Mouse (Mus musculus) heart, embryonic 14.5 days (tissue): ENCODE results near the gene Lin7a. TPM values are rescaled to one million over a fixed set of nuclear protein-coding genes. Genes with fewer than 3 reads are reported as not detected.

ENCODE experiments used
- ATAC-seq: fragments of 200-750 bp; cut with Nextera tagmentation; 2 replicates; pipeline ENCODE4 v1.8.0; 2017; ENCODE audit warnings: low read depth, moderate TSS enrichment; ENCODE audit not compliant: insufficient number of reproducible peaks, insufficient read depth, low FRiP score
- H3K27ac ChIP-seq, 2 experiments: fragments of 200-500 bp in 1 of 2; fragments of 300-500 bp in 1 of 2; sonication (generic) in 1 of 2; replicated peaks in 1 of 2; 2 replicates each; pipeline ENCODE4 v1.5.1; 2012 to 2014; ENCODE audit warnings: low read depth in 2 of 2, low read length in 2 of 2, control low read depth in 1 of 2, mild to moderate bottlenecking in 1 of 2, mixed read lengths in 1 of 2; ENCODE audit not compliant: control insufficient read depth in 1 of 2, insufficient read depth in 1 of 2
- H3K27me3 ChIP-seq: fragments of 300-500 bp; sonication (generic); 2 replicates; pipeline ENCODE4 v1.6.1; 2014; ENCODE audit warnings: mild to moderate bottlenecking, low read length, control low read depth; ENCODE audit not compliant: control insufficient read depth, insufficient read depth
- H3K36me3 ChIP-seq: fragments of 300-500 bp; sonication (generic); 2 replicates; pipeline ENCODE4 v1.6.1; 2014; ENCODE audit warnings: mild to moderate bottlenecking, control low read depth, low read length, mixed read lengths; ENCODE audit not compliant: control insufficient read depth, insufficient read depth
- H3K4me1 ChIP-seq, 2 experiments: fragments of 200-500 bp in 1 of 2; fragments of 300-500 bp in 1 of 2; sonication (generic) in 1 of 2; 2 replicates each; pipeline ENCODE4 v1.6.1; 2012 to 2014; ENCODE audit warnings: low read length in 2 of 2, control low read depth in 1 of 2, mixed read lengths in 1 of 2; ENCODE audit not compliant: control insufficient read depth in 2 of 2, insufficient read depth in 2 of 2
- H3K4me2 ChIP-seq: fragments of 300-500 bp; sonication (generic); 2 replicates; pipeline ENCODE4 v1.6.1; 2014; ENCODE audit warnings: mild to moderate bottlenecking, low read length
- H3K4me3 ChIP-seq, 2 experiments: fragments of 200-500 bp in 1 of 2; fragments of 300-500 bp in 1 of 2; sonication (generic) in 1 of 2; 2 replicates each; pipeline ENCODE4 v1.5.1; 2012 to 2014; ENCODE audit warnings: low read length in 2 of 2, mild to moderate bottlenecking in 2 of 2, control low read depth in 1 of 2, low read depth in 1 of 2, moderate library complexity in 1 of 2; ENCODE audit not compliant: control insufficient read depth in 1 of 2, insufficient read depth in 1 of 2
- H3K9ac ChIP-seq: fragments of 300-500 bp; sonication (generic); 2 replicates; pipeline ENCODE4 v1.6.1; 2014; ENCODE audit warnings: mild to moderate bottlenecking, low read length
- H3K9me3 ChIP-seq: fragments of 300-500 bp; sonication (generic); 2 replicates; pipeline ENCODE4 v1.6.1; 2016; ENCODE audit warnings: low read length, control low read depth; ENCODE audit not compliant: control insufficient read depth
- WGBS: fragments of 180-500 bp; shearing (Covaris S2); extraction: QIAGEN DNeasy Blood & Tissue Kit; methylation state at CpG from one replicate; pipeline ENCODE4 v1.1.7; 2014; 5-methylcytosine and 5-hydroxymethylcytosine counted together
- polyA plus RNA-seq: library from polyadenylated mRNA; unstranded; fragments of >200 nt; fragmentation: Nextera tagmentation; extraction: Ambion mirVana; gene quantifications from 2 replicates; pipeline ENCODE4 v1.2.1, GENCODE M21; 2014

Lin7a gene
- polyA plus RNA-seq, 1 experiment from 2014 or later: 2.5 TPM

DNA sequence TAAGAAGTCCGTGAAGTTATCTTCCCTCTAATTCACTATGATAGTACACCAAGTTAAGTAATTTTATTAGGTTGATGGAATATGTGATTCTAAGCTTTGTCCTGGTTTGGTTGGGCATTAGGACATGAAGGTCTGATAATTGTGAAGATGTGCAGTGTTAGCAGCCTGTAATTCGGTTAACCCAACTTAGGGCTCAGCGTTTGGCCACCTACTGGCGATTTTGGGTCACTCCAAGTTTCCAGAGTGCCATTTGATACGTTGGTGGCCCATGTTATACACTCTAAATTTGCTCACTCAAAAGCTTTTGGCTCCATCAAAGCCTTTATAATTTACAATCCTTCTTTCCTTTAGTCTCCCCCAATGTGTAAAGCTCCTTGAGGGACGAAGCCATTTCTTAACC lies 2.4 kb downstream of the Lin7a start:
- WGBS: 41% methylated on average over 6 of the region's 6 CpGs
- Histone ChIP-seq H3K9me3 (no peaks in the 10 kb centered on the region), H3K9ac (no peak overlapping the region), H3K36me3 (no peaks in the 10 kb centered on the region), H3K27me3 (peaks cover 33% of the 10 kb centered on the region), H3K4me3 (no peak overlapping the region), H3K27ac (no peak overlapping the region), H3K4me1 (no peaks in the 10 kb centered on the region), H3K4me2 (no peak overlapping the region)
- no peak for ATAC-seq

DNA sequence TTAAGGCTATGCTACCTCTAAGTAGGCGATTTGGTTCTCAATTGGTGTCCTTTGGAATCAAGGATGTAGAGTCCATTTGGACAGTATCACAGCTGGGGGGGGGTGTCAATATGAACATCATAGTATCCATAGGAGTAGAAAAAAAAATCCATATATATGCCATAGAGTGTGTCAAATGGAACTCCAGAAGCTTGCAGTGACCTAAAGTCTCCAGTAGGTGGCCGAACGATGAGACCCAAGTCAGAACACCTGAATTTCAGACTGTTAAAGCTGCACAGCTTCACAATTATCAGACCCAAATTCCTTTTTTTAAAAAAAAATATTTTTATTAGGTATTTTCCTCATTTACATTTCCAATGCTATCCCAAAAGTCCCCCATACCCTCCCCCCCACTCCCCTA lies 3.3 kb downstream of the Lin7a start:
- no peak for ATAC-seq
- WGBS: 47% methylated on average over 3 of the region's 3 CpGs
- H3K36me3 ChIP-seq: no peaks in the 10 kb centered on the region
- H3K4me1 ChIP-seq: no peaks in the 10 kb centered on the region
- H3K27me3 ChIP-seq: peaks cover 33% of the 10 kb centered on the region
- no peaks in the 10 kb centered on the region for H3K9me3 ChIP-seq
- no peak overlapping the region for H3K27ac ChIP-seq
- H3K9ac ChIP-seq: no peak overlapping the region
- H3K4me2 ChIP-seq: no peak overlapping the region
- no peak overlapping the region for H3K4me3 ChIP-seq

DNA sequence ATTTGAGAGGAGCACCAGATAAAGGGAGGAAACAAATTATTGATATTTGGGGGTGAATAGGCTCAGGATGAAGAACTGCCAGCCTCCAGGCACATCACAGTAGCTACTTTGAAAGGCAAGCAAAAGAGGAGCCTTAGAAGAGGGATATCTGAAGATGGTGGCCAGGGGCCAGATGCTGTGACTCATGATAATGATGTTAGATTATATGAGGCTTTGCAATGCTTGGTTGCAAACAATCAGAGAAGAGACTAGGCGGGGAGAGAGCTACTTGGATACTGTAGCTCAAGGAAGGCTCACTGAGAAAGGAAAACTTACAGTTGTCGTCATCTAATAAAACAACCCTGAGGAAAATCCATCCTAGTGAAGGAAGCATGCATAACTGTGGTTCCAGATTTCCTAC lies 5.2 kb downstream of the Lin7a start:
- no peak overlapping the region for H3K27ac ChIP-seq
- ATAC-seq: no peak
- no peaks in the 10 kb centered on the region for H3K9me3 ChIP-seq
- H3K27me3 ChIP-seq: peaks cover 19% of the 10 kb centered on the region
- H3K36me3 ChIP-seq: no peaks in the 10 kb centered on the region
- no peak overlapping the region for H3K9ac ChIP-seq
- no peaks in the 10 kb centered on the region for H3K4me1 ChIP-seq
- WGBS: 88% methylated on average over 2 of the region's 2 CpGs
- no peak overlapping the region for H3K4me2 ChIP-seq
- no peak overlapping the region for H3K4me3 ChIP-seq

DNA sequence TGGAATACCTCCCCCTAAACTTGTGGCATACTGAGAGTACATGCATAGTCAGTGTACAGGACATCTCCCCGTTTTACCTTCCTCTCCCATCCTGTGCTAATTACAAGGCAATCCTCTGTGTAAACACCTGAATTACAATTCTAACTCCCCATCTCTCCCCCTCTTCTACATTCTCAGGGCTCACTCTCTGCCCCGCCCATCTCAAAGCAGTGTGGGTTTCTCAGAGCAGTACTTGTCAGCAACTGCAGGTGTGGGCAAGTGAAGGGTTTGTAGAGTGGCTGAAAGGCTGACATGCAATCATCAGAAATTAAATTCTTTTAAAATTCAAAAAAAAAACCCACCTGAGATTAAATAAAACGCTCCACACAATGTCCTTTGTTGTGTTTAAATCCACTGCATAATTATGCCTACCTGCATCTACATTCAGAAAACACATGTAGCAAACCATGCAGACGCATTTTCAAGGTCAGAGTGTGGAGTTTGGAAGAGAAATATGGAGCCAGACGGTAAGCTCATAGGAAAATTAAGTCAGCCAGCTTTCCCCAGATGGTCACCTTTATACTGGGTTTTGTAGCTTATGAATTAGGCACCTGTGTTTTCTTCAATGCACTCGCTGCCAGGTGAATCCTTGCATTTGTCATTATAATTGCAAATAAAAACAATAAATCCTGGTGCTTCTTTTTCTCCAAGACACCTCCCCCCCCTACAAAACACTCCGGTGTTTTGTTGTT lies 22.6 kb downstream of the Lin7a start:
- no peak for ATAC-seq
- Histone ChIP-seq H3K4me3 (no peak overlapping the region), H3K4me1 (no peaks in the 10 kb centered on the region), H3K27ac (no peak overlapping the region), H3K9me3 (no peaks in the 10 kb centered on the region), H3K36me3 (no peaks in the 10 kb centered on the region), H3K9ac (no peak overlapping the region), H3K4me2 (no peak overlapping the region), H3K27me3 (no peaks in the 10 kb centered on the region)
- WGBS: 50% methylated on average over 7 of the region's 7 CpGs

DNA sequence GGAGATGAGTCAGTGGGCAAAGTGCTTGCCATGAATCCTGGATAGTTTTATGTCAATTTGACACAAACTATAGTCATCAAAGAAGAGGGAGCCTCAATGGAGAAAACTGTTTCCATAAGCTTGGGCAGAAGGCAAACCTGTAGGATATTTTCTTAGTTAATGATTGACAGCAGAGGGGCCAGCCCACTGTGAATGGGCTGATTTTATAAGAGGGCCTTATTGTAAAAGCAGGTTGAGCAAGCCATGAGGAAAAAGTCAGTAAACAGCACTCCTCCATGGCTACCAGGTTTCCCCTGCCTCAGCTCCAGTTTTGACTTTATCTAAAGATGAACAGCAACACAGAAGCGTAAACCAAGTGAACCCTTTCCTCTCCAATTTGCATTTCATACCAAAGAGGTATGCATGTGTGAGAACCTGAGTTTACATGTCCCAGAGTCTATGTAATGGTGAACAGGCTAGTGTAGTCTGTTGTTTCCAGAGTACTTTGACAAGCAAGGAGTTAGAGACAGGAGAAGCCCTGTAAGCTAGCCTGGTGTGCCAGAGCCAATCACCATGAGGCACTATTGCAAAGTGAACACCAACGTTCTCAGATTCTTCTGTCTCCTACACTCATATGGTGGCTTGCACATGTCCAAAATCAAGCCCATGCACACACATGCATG lies 29.2 kb downstream of the Lin7a start:
- Histone ChIP-seq H3K9ac (no peak overlapping the region), H3K36me3 (no peaks in the 10 kb centered on the region), H3K4me3 (no peak overlapping the region), H3K9me3 (no peaks in the 10 kb centered on the region), H3K4me1 (no peaks in the 10 kb centered on the region), H3K27ac (no peak overlapping the region), H3K4me2 (no peak overlapping the region), H3K27me3 (no peaks in the 10 kb centered on the region)
- ATAC-seq: no peak
- 69% methylated on average over 2 of the region's 2 CpGs for WGBS

DNA sequence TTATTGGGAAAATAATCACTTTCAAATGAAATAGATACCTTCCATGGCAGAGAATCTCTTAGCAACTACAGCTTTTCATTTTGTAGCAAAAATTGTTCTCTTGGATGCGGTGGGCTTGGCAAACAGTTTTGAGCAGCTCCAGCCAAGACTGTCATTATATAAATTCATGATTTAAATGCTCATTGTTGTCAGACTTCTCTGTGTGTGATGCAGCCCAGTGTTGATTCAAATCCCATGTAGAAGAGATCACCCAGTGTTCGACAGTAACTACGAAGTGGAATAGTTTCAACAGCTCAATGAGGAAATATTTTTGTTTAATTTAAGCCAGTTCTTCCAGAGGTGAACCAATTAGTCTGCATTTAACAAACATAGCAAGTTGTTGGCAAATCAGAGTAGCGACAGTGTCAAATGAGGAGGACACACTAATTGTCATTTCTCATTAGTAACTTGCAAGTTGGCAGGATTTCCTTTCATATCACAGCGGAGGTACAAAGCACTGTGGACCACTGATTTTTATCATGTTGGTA lies 39.5 kb downstream of the Lin7a start:
- WGBS: 83% methylated on average over 5 of the region's 5 CpGs
- H3K36me3 ChIP-seq: no peaks in the 10 kb centered on the region
- H3K9ac ChIP-seq: no peak overlapping the region
- no peaks in the 10 kb centered on the region for H3K9me3 ChIP-seq
- no peak overlapping the region for H3K27ac ChIP-seq
- no peak overlapping the region for H3K4me3 ChIP-seq
- ATAC-seq: no peak
- no peaks in the 10 kb centered on the region for H3K4me1 ChIP-seq
- H3K4me2 ChIP-seq: no peak overlapping the region
- no peaks in the 10 kb centered on the region for H3K27me3 ChIP-seq

DNA sequence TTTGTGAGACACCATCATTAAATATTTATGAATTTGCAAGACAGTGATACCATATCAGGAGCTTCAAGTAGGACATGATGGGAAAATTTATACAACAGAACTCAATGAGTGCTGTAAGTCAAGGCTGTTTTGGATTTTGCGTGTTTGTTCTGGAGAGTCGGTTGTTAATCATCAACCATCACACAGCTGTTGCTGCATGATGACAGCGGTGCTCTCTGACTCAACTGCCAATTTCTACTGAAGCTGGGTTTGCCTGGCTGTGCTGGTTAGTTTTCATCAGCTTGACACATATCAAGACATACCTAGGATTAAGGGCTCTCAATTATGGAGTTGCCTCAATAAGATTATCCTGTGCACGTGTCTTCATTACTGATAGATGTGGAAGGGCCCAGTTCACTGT lies 41.1 kb downstream of the Lin7a start:
- no peak overlapping the region for H3K4me2 ChIP-seq
- no peak overlapping the region for H3K9ac ChIP-seq
- H3K27ac ChIP-seq: no peak overlapping the region
- no peak overlapping the region for H3K4me3 ChIP-seq
- H3K36me3 ChIP-seq: no peaks in the 10 kb centered on the region
- ATAC-seq: no peak
- H3K27me3 ChIP-seq: no peaks in the 10 kb centered on the region
- H3K9me3 ChIP-seq: no peaks in the 10 kb centered on the region
- H3K4me1 ChIP-seq: no peaks in the 10 kb centered on the region
- WGBS: 87% methylated on average over 4 of the region's 4 CpGs
